Mouse (Mus musculus): ENCODE data around the gene Rmi1. TPM values are rescaled to one million over a fixed set of nuclear protein-coding genes. Genes with fewer than 3 reads are reported as not detected.

The Rmi1 gene
- polyA plus RNA-seq, 1 experiment from 2014 or later: 24.3 TPM

GRCm38 (mm10) chr13:58419266-58419665, 17.2 kb downstream of the Rmi1 start:
- no peak overlapping the region for H3K9ac ChIP-seq
- no peak overlapping the region for H3K27ac ChIP-seq
- H3K9me3 ChIP-seq (ENCODE audit: control insufficient read depth, low read length): no peaks in the 10 kb centered on the region
- ATAC-seq (ENCODE audit: low FRiP score) (no peak), DNase-seq (ENCODE audit: low spot score) (no peak)
- H3K27me3 ChIP-seq (ENCODE audit: control insufficient read depth, insufficient read depth, low read length): no peaks in the 10 kb centered on the region
- no peaks in the 10 kb centered on the region for H3K36me3 ChIP-seq (replicated peaks; ENCODE audit: control insufficient read depth, insufficient read depth)
- no peak overlapping the region for H3K4me2 ChIP-seq (replicated peaks)
- no peaks in the 10 kb centered on the region for H3K4me1 ChIP-seq (replicated peaks; ENCODE audit: control insufficient read depth, insufficient read depth, low read length)
- 97% methylated on average over 1 of the region's 1 CpGs for WGBS
- no peak overlapping the region for H3K4me3 ChIP-seq (replicated peaks; ENCODE audit: low read length)

- 81% methylated on average over 4 of the region's 4 CpGs for WGBS
Observed at GRCm38 (mm10) chr13:58421026-58421425, 19.0 kb downstream of the Rmi1 start.

GRCm38 (mm10) chr13:58422242-58422641, 20.2 kb downstream of the Rmi1 start:
- no peaks in the 10 kb centered on the region for H3K9me3 ChIP-seq (ENCODE audit: control insufficient read depth, low read length)
- no peaks in the 10 kb centered on the region for H3K36me3 ChIP-seq (replicated peaks; ENCODE audit: control insufficient read depth, insufficient read depth)
- no peak overlapping the region for H3K4me3 ChIP-seq (replicated peaks; ENCODE audit: low read length)
- H3K9ac ChIP-seq: no peak overlapping the region
- ATAC-seq (ENCODE audit: low FRiP score) (no peak), DNase-seq (ENCODE audit: low spot score) (no peak)
- WGBS: 91% methylated on average over 4 of the region's 4 CpGs
- H3K4me2 ChIP-seq (replicated peaks): no peak overlapping the region
- H3K27me3 ChIP-seq (ENCODE audit: control insufficient read depth, insufficient read depth, low read length): no peaks in the 10 kb centered on the region
- H3K4me1 ChIP-seq (replicated peaks; ENCODE audit: control insufficient read depth, insufficient read depth, low read length): no peaks in the 10 kb centered on the region
- no peak overlapping the region for H3K27ac ChIP-seq

More at GRCm38 (mm10) chr13:58421026-58421425, 19.0 kb downstream of the Rmi1 start:
- H3K9ac ChIP-seq: no peak overlapping the region
- no peaks in the 10 kb centered on the region for H3K4me1 ChIP-seq (replicated peaks; ENCODE audit: control insufficient read depth, insufficient read depth, low read length)
- H3K36me3 ChIP-seq (replicated peaks; ENCODE audit: control insufficient read depth, insufficient read depth): no peaks in the 10 kb centered on the region
- ATAC-seq (ENCODE audit: low FRiP score) (no peak), DNase-seq (ENCODE audit: low spot score) (no peak)
- no peaks in the 10 kb centered on the region for H3K27me3 ChIP-seq (ENCODE audit: control insufficient read depth, insufficient read depth, low read length)
- H3K4me2 ChIP-seq (replicated peaks): no peak overlapping the region
- no peak overlapping the region for H3K4me3 ChIP-seq (replicated peaks; ENCODE audit: low read length)
- no peaks in the 10 kb centered on the region for H3K9me3 ChIP-seq (ENCODE audit: control insufficient read depth, low read length)
- H3K27ac ChIP-seq: no peak overlapping the region

GRCm38 (mm10) chr13:58423061-58423660, 21.1 kb downstream of the Rmi1 start:
- Histone ChIP-seq H3K9ac (no peak overlapping the region), H3K27ac (no peak overlapping the region), H3K27me3 (ENCODE audit: control insufficient read depth, insufficient read depth, low read length) (no peaks in the 10 kb centered on the region), H3K4me2 (replicated peaks) (no peak overlapping the region), H3K9me3 (ENCODE audit: control insufficient read depth, low read length) (no peaks in the 10 kb centered on the region), H3K4me1 (replicated peaks; ENCODE audit: control insufficient read depth, insufficient read depth, low read length) (no peaks in the 10 kb centered on the region), H3K4me3 (replicated peaks; ENCODE audit: low read length) (no peak overlapping the region), H3K36me3 (replicated peaks; ENCODE audit: control insufficient read depth, insufficient read depth) (no peaks in the 10 kb centered on the region)
- ATAC-seq (ENCODE audit: low FRiP score) (no peak), DNase-seq (ENCODE audit: low spot score) (no peak)
- 66% methylated on average over 10 of the region's 10 CpGs for WGBS

GRCm38 (mm10) chr13:58439716-58440115, 37.7 kb downstream of the Rmi1 start:
- Histone ChIP-seq H3K9me3 (ENCODE audit: control insufficient read depth, low read length) (no peaks in the 10 kb centered on the region), H3K36me3 (replicated peaks; ENCODE audit: control insufficient read depth, insufficient read depth) (no peaks in the 10 kb centered on the region), H3K27ac (no peak overlapping the region), H3K4me1 (replicated peaks; ENCODE audit: control insufficient read depth, insufficient read depth, low read length) (no peaks in the 10 kb centered on the region; the same call in 1 of the 2 replicates), H3K4me3 (replicated peaks; ENCODE audit: low read length) (no peak overlapping the region), H3K27me3 (ENCODE audit: control insufficient read depth, insufficient read depth, low read length) (no peaks in the 10 kb centered on the region), H3K4me2 (replicated peaks) (no peak overlapping the region), H3K9ac (no peak overlapping the region)
- ATAC-seq (ENCODE audit: low FRiP score) (no peak), DNase-seq (ENCODE audit: low spot score) (no peak)
- 58% methylated on average over 2 of the region's 2 CpGs for WGBS

- DNase-seq (ENCODE audit: low spot score) (no peak), ATAC-seq (ENCODE audit: low FRiP score) (no peak)
- no peaks in the 10 kb centered on the region; the same call in 1 of the 2 replicates for H3K4me1 ChIP-seq (replicated peaks; ENCODE audit: control insufficient read depth, insufficient read depth, low read length)
- no peak overlapping the region for H3K27ac ChIP-seq
- no peak overlapping the region for H3K4me2 ChIP-seq (replicated peaks)
- no peak overlapping the region for H3K9ac ChIP-seq
- H3K27me3 ChIP-seq (ENCODE audit: control insufficient read depth, insufficient read depth, low read length): no peaks in the 10 kb centered on the region
- H3K9me3 ChIP-seq (ENCODE audit: control insufficient read depth, low read length): no peaks in the 10 kb centered on the region
- H3K36me3 ChIP-seq (replicated peaks; ENCODE audit: control insufficient read depth, insufficient read depth): no peaks in the 10 kb centered on the region
- 49% methylated on average over 4 of the region's 4 CpGs for WGBS
- H3K4me3 ChIP-seq (replicated peaks; ENCODE audit: low read length): no peak overlapping the region
Observed at GRCm38 (mm10) chr13:58443326-58443725, 41.3 kb downstream of the Rmi1 start.

GRCm38 (mm10) chr13:58443787-58444186, 41.7 kb downstream of the Rmi1 start:
- Histone ChIP-seq H3K36me3 (replicated peaks; ENCODE audit: control insufficient read depth, insufficient read depth) (no peaks in the 10 kb centered on the region), H3K4me2 (replicated peaks) (no peak overlapping the region), H3K27ac (no peak overlapping the region), H3K9ac (no peak overlapping the region), H3K4me3 (replicated peaks; ENCODE audit: low read length) (no peak overlapping the region), H3K27me3 (ENCODE audit: control insufficient read depth, insufficient read depth, low read length) (no peaks in the 10 kb centered on the region), H3K9me3 (ENCODE audit: control insufficient read depth, low read length) (no peaks in the 10 kb centered on the region), H3K4me1 (replicated peaks; ENCODE audit: control insufficient read depth, insufficient read depth, low read length) (no peaks in the 10 kb centered on the region; the same call in 1 of the 2 replicates)
- ATAC-seq (ENCODE audit: low FRiP score) (no peak), DNase-seq (ENCODE audit: low spot score) (no peak)
- WGBS: 70% methylated on average over 7 of the region's 7 CpGs

- DNase-seq (ENCODE audit: low spot score) (no peak), ATAC-seq (ENCODE audit: low FRiP score) (no peak)
- 77% methylated on average over 2 of the region's 2 CpGs for WGBS
- Histone ChIP-seq H3K27ac (no peak overlapping the region), H3K36me3 (replicated peaks; ENCODE audit: control insufficient read depth, insufficient read depth) (no peaks in the 10 kb centered on the region), H3K4me3 (replicated peaks; ENCODE audit: low read length) (no peak overlapping the region), H3K9ac (no peak overlapping the region), H3K4me1 (replicated peaks; ENCODE audit: control insufficient read depth, insufficient read depth, low read length) (no peaks in the 10 kb centered on the region; the same call in 1 of the 2 replicates), H3K9me3 (ENCODE audit: control insufficient read depth, low read length) (no peaks in the 10 kb centered on the region), H3K4me2 (replicated peaks) (no peak overlapping the region), H3K27me3 (ENCODE audit: control insufficient read depth, insufficient read depth, low read length) (no peaks in the 10 kb centered on the region)
Observed at GRCm38 (mm10) chr13:58446541-58446940, 44.5 kb downstream of the Rmi1 start.

- Histone ChIP-seq H3K27ac (no peak overlapping the region), H3K4me2 (replicated peaks) (no peak overlapping the region), H3K27me3 (ENCODE audit: control insufficient read depth, insufficient read depth, low read length) (peaks cover 31% of the 10 kb centered on the region; the same call in 1 of the 2 replicates), H3K36me3 (replicated peaks; ENCODE audit: control insufficient read depth, insufficient read depth) (no peaks in the 10 kb centered on the region), H3K4me1 (replicated peaks; ENCODE audit: control insufficient read depth, insufficient read depth, low read length) (no peaks in the 10 kb centered on the region), H3K4me3 (replicated peaks; ENCODE audit: low read length) (no peak overlapping the region), H3K9me3 (ENCODE audit: control insufficient read depth, low read length) (no peaks in the 10 kb centered on the region), H3K9ac (no peak overlapping the region)
- DNase-seq (ENCODE audit: low spot score): no peak
- no peak for ATAC-seq (ENCODE audit: low FRiP score)
- WGBS: 49% methylated on average over 22 of the region's 22 CpGs
Observed at GRCm38 (mm10) chr13:58450459-58451182, 48.6 kb downstream of the Rmi1 start.

Measured in hindbrain, embryonic 14.5 days (tissue).